Mouse (Mus musculus) heart, postnatal 10 days (tissue): ENCODE data around the gene Naga. TPM values are rescaled to one million over a fixed set of nuclear protein-coding genes. Genes with fewer than 3 reads are reported as not detected.

Source experiments
- total RNA-seq, 2 experiments: library from RNA; stranded (reverse); gene quantifications; 2 replicates each; pipeline ENCODE4 v1.2.3; 2021

The Naga gene
- total RNA-seq, 2 experiments from 2014 or later: 46.3 to 47.5 TPM

Other genes with a start within 250 kb of the Naga start
- gene Ccdc134, start 211.0 kb downstream of the Naga start, total RNA-seq: 1 to 10 TPM; 5.1 to 5.5 TPM
- 10 to 100 TPM; 35.1 to 38.8 TPM for gene Srebf2, start 191.7 kb downstream of the Naga start, total RNA-seq
- gene Shisa8, start 126.1 kb downstream of the Naga start, total RNA-seq: under 1 TPM in 1 of 2 experiments, not detected in 1; 0.36 TPM
- gene Tnfrsf13c, start 114.6 kb downstream of the Naga start, total RNA-seq: under 1 TPM; 0.27 to 0.69 TPM
- gene Cenpm, start 94.2 kb downstream of the Naga start, total RNA-seq: 1 to 10 TPM; 6.6 to 7.8 TPM
- gene 1500009C09Rik, start 86.5 kb downstream of the Naga start, total RNA-seq: not detected
- gene Sept3, start 64.0 kb downstream of the Naga start, total RNA-seq: 1 to 10 TPM in 1 of 2 experiments, under 1 TPM in 1; 0.57 to 1.4 TPM
- gene Wbp2nl, start 40.0 kb downstream of the Naga start, total RNA-seq: not detected
- gene Pheta2, start within 50 bp of the Naga start, total RNA-seq: 1 to 10 TPM; 2.8 to 3.2 TPM
- gene Smdt1, start within 50 bp of the Naga start, total RNA-seq: 100 to 1,000 TPM; 195 to 202 TPM
- gene Ndufa6, start 15.4 kb upstream of the Naga start, total RNA-seq: 100 to 1,000 TPM; 525 to 549 TPM
- gene Cyp2d22, start 41.3 kb upstream of the Naga start, total RNA-seq: 10 to 100 TPM; 17.7 to 30.5 TPM
- gene Cyp2d11, start 55.1 kb upstream of the Naga start, total RNA-seq: not detected
- gene Cyp2d10, start 68.3 kb upstream of the Naga start, total RNA-seq: not detected
- not detected for gene Cyp2d9, start 94.5 kb upstream of the Naga start, total RNA-seq
- gene Cyp2d12, start 216.1 kb upstream of the Naga start, total RNA-seq: not detected